Mouse (Mus musculus): ENCODE measurements around the gene Plekhg5. TPM values are rescaled to one million over a fixed set of nuclear protein-coding genes. Genes with fewer than 3 reads are reported as not detected.
A peak's percentile ranks its signal among the peaks of the same experiment; 100 is the strongest.

Plekhg5 gene
- polyA plus RNA-seq, 2 experiments, result 2.6 to 4.7 TPM

DNA sequence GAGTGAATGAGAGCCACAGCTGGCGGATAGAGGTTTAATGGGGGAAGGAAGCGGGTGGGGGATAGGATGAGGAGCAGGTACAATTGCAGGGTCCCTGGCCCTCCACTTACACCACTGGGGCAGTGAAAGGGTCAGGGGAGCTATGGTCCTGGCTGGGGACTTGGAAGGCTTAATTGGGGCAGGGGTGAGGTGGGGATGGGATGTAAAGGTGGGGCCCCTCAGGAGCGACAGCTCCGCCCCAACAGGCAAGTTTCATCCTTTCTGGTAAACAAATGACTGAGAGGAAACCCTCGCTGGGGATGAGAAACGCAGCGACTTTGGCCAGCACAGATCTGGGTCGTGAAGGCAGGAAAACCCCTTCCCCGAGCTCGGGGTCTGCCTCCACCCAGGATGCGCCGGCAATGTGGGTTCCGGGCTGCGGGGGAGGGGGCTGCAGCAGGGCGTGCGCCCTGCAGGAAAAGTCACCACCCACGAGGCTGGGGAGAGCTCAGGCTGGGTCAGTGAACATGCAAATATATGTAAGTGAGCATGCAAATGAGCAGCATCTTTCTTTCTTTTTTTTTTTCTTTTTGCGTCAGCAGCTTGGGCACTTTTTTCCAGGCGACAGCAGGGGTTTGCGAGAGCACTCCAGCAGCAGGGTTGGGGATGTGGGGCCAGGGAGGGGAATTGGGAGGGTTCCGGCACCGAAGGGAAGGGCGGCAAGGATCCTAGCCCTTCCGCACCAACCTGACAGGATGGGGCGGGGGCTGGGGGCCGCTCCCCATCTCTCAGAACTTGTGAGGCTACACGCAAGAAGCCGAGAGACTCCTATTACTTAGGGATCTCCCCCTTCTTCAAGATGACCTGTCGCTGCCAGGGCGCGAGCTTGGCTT lies 48.2 kb downstream of the Plekhg5 start:
- H3K27ac ChIP-seq, result no peak overlapping the region
- H3K9me3 ChIP-seq (ENCODE audit: control insufficient read depth, low read length), result no peaks in the 10 kb centered on the region
- H3K9ac ChIP-seq (replicated peaks), result no peak overlapping the region
- peaks cover 98% of the 10 kb centered on the region for H3K27me3 ChIP-seq (ENCODE audit: control insufficient read depth, insufficient read depth, low read length)
- no peaks in the 10 kb centered on the region for H3K4me1 ChIP-seq (replicated peaks; ENCODE audit: control insufficient read depth in 2 of 2, insufficient read depth in 2 of 2, low read length in 1 of 2)
- no peaks in the 10 kb centered on the region for H3K36me3 ChIP-seq (replicated peaks; ENCODE audit: control insufficient read depth, insufficient read depth, low read depth)
- no peak for ATAC-seq (ENCODE audit: insufficient read depth)
- no peak for DNase-seq (ENCODE audit: low read depth in 3 of 3, low spot score in 3 of 3)
- 4% methylated on average over 31 of the region's 31 CpGs for WGBS (ENCODE audit: insufficient replicate concordance)
- H3K4me2 ChIP-seq (ENCODE audit: low read depth), result peak overlapping the region; percentile 26
- TF ChIP-seq EP300 (IDR thresholded peaks at IDR 0.05; ENCODE audit: low read depth) (no peak), CTCF (IDR thresholded peaks at IDR 0.05; ENCODE audit: low read depth) (no peak)
- peak overlapping the region in 1 of 2 experiments; percentile 14; a peak in 1 of 4 replicates for H3K4me3 ChIP-seq (ENCODE audit: insufficient read depth in 1 of 2, low read depth in 2 of 2, low read length in 2 of 2)

- peak overlapping the region; percentile 26 for H3K4me2 ChIP-seq (ENCODE audit: low read depth)
- 3% methylated on average over 12 of the region's 12 CpGs for WGBS (ENCODE audit: insufficient replicate concordance)
- ATAC-seq (ENCODE audit: insufficient read depth), result no peak
- no peak overlapping the region for H3K4me3 ChIP-seq (ENCODE audit: insufficient read depth in 1 of 2, low read depth in 2 of 2, low read length in 2 of 2)
- H3K9me3 ChIP-seq (ENCODE audit: control insufficient read depth, low read length), result no peaks in the 10 kb centered on the region
- H3K27ac ChIP-seq, result no peak overlapping the region
- H3K9ac ChIP-seq (replicated peaks), result no peak overlapping the region
- no peaks in the 10 kb centered on the region for H3K36me3 ChIP-seq (replicated peaks; ENCODE audit: control insufficient read depth, insufficient read depth, low read depth)
- H3K27me3 ChIP-seq (ENCODE audit: control insufficient read depth, insufficient read depth, low read length), result peaks cover 98% of the 10 kb centered on the region
- H3K4me1 ChIP-seq (replicated peaks; ENCODE audit: control insufficient read depth in 2 of 2, insufficient read depth in 2 of 2, low read length in 1 of 2), result no peaks in the 10 kb centered on the region
- no peak for TF ChIP-seq CTCF (IDR thresholded peaks at IDR 0.05; ENCODE audit: low read depth)
- no peak for TF ChIP-seq EP300 (IDR thresholded peaks at IDR 0.05; ENCODE audit: low read depth)
- no peak for DNase-seq (ENCODE audit: low read depth in 3 of 3, low spot score in 3 of 3)
Observed at GRCm38 (mm10) chr4:152121183-152121505, 48.8 kb downstream of the Plekhg5 start.

- H3K4me3 ChIP-seq (ENCODE audit: insufficient read depth in 1 of 2, low read depth in 2 of 2, low read length in 2 of 2), result no peak overlapping the region
- no peaks in the 10 kb centered on the region for H3K36me3 ChIP-seq (replicated peaks; ENCODE audit: control insufficient read depth, insufficient read depth, low read depth)
- TF ChIP-seq CTCF (IDR thresholded peaks at IDR 0.05; ENCODE audit: low read depth) (no peak), EP300 (IDR thresholded peaks at IDR 0.05; ENCODE audit: low read depth) (no peak)
- H3K27me3 ChIP-seq (ENCODE audit: control insufficient read depth, insufficient read depth, low read length), result peaks cover 99% of the 10 kb centered on the region
- H3K27ac ChIP-seq, result no peak overlapping the region
- no peak overlapping the region for H3K4me2 ChIP-seq (ENCODE audit: low read depth)
- DNase-seq (ENCODE audit: low read depth in 3 of 3, low spot score in 3 of 3) (no peak), ATAC-seq (ENCODE audit: insufficient read depth) (no peak)
- whole genome bisulfite sequencing (ENCODE audit: insufficient replicate concordance), result 9% methylated on average over 13 of the region's 13 CpGs
- no peaks in the 10 kb centered on the region for H3K4me1 ChIP-seq (replicated peaks; ENCODE audit: control insufficient read depth in 2 of 2, insufficient read depth in 2 of 2, low read length in 1 of 2)
- no peak overlapping the region for H3K9ac ChIP-seq (replicated peaks)
- no peaks in the 10 kb centered on the region for H3K9me3 ChIP-seq (ENCODE audit: control insufficient read depth, low read length)
Observed at GRCm38 (mm10) chr4:152124361-152124961, 52.2 kb downstream of the Plekhg5 start.

- 8% methylated on average over 56 of the region's 56 CpGs for WGBS (ENCODE audit: insufficient replicate concordance)
- Histone ChIP-seq H3K4me2 (ENCODE audit: low read depth) (no peak overlapping the region), H3K27ac (no peak overlapping the region), H3K27me3 (ENCODE audit: control insufficient read depth, insufficient read depth, low read length) (peaks cover 99% of the 10 kb centered on the region), H3K9ac (replicated peaks) (no peak overlapping the region), H3K4me3 (ENCODE audit: insufficient read depth in 1 of 2, low read depth in 2 of 2, low read length in 2 of 2) (no peak overlapping the region), H3K36me3 (replicated peaks; ENCODE audit: control insufficient read depth, insufficient read depth, low read depth) (no peaks in the 10 kb centered on the region), H3K9me3 (ENCODE audit: control insufficient read depth, low read length) (no peaks in the 10 kb centered on the region), H3K4me1 (replicated peaks; ENCODE audit: control insufficient read depth in 2 of 2, insufficient read depth in 2 of 2, low read length in 1 of 2) (no peaks in the 10 kb centered on the region)
- TF ChIP-seq CTCF (IDR thresholded peaks at IDR 0.05; ENCODE audit: low read depth), result no peak
- DNase-seq (ENCODE audit: low read depth in 3 of 3, low spot score in 3 of 3), result no peak
- ATAC-seq (ENCODE audit: insufficient read depth), result no peak
Observed at GRCm38 (mm10) chr4:152125161-152126025, 53.1 kb downstream of the Plekhg5 start.
